Mouse (Mus musculus) spleen, adult 2 months (tissue): ENCODE measurements around the gene Dapp1.

ENCODE experiments used
- CTCF ChIP-seq: fragments of 200-500 bp; IDR thresholded peaks from 2 replicates; pipeline ENCODE4 v1.5.1; 2011; ENCODE audit warnings: mild to moderate bottlenecking, inconsistent platforms; ENCODE audit not compliant: insufficient read depth, insufficient read length, insufficient replicate concordance; ENCODE audit errors: extremely low read depth
- POLR2A ChIP-seq: fragments of 200-500 bp; IDR thresholded peaks from 2 replicates; pipeline ENCODE4 v1.6.1; 2011; ENCODE audit warnings: low read depth, low read length, inconsistent platforms

GRCm38 (mm10) chr3:137927010-137927409 lies 54.3 kb downstream of the Dapp1 start:
- TF ChIP-seq POLR2A: no peak
- TF ChIP-seq CTCF: no peak
